Mouse (Mus musculus): ENCODE measurements around the gene Kat2b. TPM values are rescaled to one million over a fixed set of nuclear protein-coding genes. Genes with fewer than 3 reads are reported as not detected.

Kat2b gene
- polyA plus RNA-seq, 1 experiment from 2014 or later, result 11.0 TPM

DNA sequence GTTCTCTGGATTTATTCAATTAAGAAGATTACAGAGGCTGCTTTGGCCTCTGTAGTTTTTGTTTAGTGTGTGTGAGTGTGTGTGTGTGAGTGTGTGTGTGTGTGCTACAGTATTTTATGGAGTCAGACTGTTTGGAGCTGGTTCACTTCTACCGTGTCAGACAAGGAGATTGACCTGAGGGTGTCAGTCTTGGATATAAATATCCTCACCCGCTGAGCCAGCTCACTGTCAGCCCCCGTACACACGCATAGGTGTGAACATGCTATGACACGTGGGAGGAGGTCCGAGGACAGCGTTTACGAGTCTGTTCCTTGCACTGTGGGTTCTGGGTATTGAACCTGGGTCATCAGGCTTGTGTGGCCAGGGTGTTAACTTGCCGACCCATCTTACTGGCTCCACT lies 57.1 kb downstream of the Kat2b start:
- Histone ChIP-seq H3K4me1 (ENCODE audit: control insufficient read depth, insufficient read depth, low read length) (no peaks in the 10 kb centered on the region), H3K4me3 (ENCODE audit: low read depth, low read length) (no peak overlapping the region), H3K27ac (ENCODE audit: low read depth, low read length) (no peak overlapping the region), H3K36me3 (ENCODE audit: control insufficient read depth, insufficient read depth, low read length) (peaks cover 3% of the 10 kb centered on the region; the same call in 1 of the 2 replicates), H3K9me3 (replicated peaks; ENCODE audit: control insufficient read depth, low read length) (no peaks in the 10 kb centered on the region), H3K4me2 (no peak overlapping the region), H3K27me3 (ENCODE audit: control insufficient read depth, insufficient read depth, low read length) (no peaks in the 10 kb centered on the region), H3K9ac (ENCODE audit: low read depth, low read length) (no peak overlapping the region)
- WGBS (ENCODE audit: insufficient replicate concordance), result 71% methylated on average over 9 of the region's 9 CpGs
- ATAC-seq (replicated peaks; ENCODE audit: insufficient number of reproducible peaks, low FRiP score, low TSS enrichment), result no peak

- ATAC-seq (replicated peaks; ENCODE audit: insufficient number of reproducible peaks, low FRiP score, low TSS enrichment), result no peak
- H3K9ac ChIP-seq (ENCODE audit: low read depth, low read length), result no peak overlapping the region
- H3K4me1 ChIP-seq (ENCODE audit: control insufficient read depth, insufficient read depth, low read length), result no peaks in the 10 kb centered on the region
- no peaks in the 10 kb centered on the region for H3K27me3 ChIP-seq (ENCODE audit: control insufficient read depth, insufficient read depth, low read length)
- H3K36me3 ChIP-seq (ENCODE audit: control insufficient read depth, insufficient read depth, low read length), result peaks cover 3% of the 10 kb centered on the region; the same call in 1 of the 2 replicates
- H3K4me2 ChIP-seq, result no peak overlapping the region
- no peaks in the 10 kb centered on the region for H3K9me3 ChIP-seq (replicated peaks; ENCODE audit: control insufficient read depth, low read length)
- H3K4me3 ChIP-seq (ENCODE audit: low read depth, low read length), result no peak overlapping the region
- no peak overlapping the region for H3K27ac ChIP-seq (ENCODE audit: low read depth, low read length)
- WGBS (ENCODE audit: insufficient replicate concordance), result 85% methylated on average over 3 of the region's 3 CpGs
Measured at GRCm38 (mm10) chr17:53626160-53626559, 59.5 kb downstream of the Kat2b start.

DNA sequence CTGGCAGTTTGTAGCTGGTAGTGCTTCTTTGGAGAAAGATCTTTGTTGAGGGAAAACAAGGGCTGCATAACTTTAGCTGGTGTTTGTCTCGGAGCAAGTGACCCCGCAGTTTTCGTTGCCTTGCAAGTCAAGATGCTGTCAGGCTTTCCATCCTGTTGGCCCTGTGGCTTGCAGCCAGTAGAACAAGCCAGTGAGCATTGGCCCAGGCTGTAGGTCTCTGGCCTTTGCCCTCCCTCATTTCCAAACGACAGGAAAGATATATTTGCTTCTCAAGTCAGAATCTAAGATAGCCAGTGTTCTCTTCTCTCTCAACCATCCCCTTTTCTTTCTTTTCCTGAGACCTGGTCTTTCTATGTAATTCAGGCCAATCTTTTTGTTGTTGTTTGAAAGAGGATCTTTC lies 60.8 kb downstream of the Kat2b start:
- H3K27me3 ChIP-seq (ENCODE audit: control insufficient read depth, insufficient read depth, low read length), result no peaks in the 10 kb centered on the region
- H3K4me1 ChIP-seq (ENCODE audit: control insufficient read depth, insufficient read depth, low read length), result no peaks in the 10 kb centered on the region
- peaks cover 6% of the 10 kb centered on the region; the same call in 1 of the 2 replicates for H3K36me3 ChIP-seq (ENCODE audit: control insufficient read depth, insufficient read depth, low read length)
- H3K9me3 ChIP-seq (replicated peaks; ENCODE audit: control insufficient read depth, low read length), result no peaks in the 10 kb centered on the region
- H3K4me3 ChIP-seq (ENCODE audit: low read depth, low read length), result no peak overlapping the region
- no peak for ATAC-seq (replicated peaks; ENCODE audit: insufficient number of reproducible peaks, low FRiP score, low TSS enrichment)
- 75% methylated on average over 4 of the region's 4 CpGs for WGBS (ENCODE audit: insufficient replicate concordance)
- H3K9ac ChIP-seq (ENCODE audit: low read depth, low read length), result no peak overlapping the region
- no peak overlapping the region for H3K4me2 ChIP-seq
- no peak overlapping the region for H3K27ac ChIP-seq (ENCODE audit: low read depth, low read length)

DNA sequence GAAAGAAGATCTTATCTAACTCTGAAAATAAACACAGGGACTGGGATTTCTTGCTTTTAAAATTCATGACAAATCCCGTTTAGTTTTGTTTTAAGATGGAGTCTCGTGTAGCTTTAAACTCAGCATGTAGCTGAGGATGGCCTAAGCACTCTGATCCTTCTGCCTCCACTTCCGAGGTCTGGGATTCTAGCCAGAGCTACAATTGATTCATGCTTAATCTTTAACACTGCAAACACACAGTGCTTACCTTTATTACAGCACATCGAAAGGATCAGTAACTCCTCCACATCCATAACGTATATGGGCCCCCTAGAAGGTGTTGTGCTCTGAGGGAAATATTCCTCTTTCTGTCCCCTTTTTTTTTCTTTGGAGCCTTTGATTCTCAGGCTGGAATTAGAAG lies 61.5 kb downstream of the Kat2b start:
- Histone ChIP-seq H3K4me1 (ENCODE audit: control insufficient read depth, insufficient read depth, low read length) (no peaks in the 10 kb centered on the region), H3K4me3 (ENCODE audit: low read depth, low read length) (no peak overlapping the region), H3K27ac (ENCODE audit: low read depth, low read length) (no peak overlapping the region), H3K36me3 (ENCODE audit: control insufficient read depth, insufficient read depth, low read length) (peaks cover 6% of the 10 kb centered on the region; the same call in 1 of the 2 replicates), H3K9ac (ENCODE audit: low read depth, low read length) (no peak overlapping the region), H3K4me2 (no peak overlapping the region), H3K9me3 (replicated peaks; ENCODE audit: control insufficient read depth, low read length) (no peaks in the 10 kb centered on the region), H3K27me3 (ENCODE audit: control insufficient read depth, insufficient read depth, low read length) (no peaks in the 10 kb centered on the region)
- WGBS (ENCODE audit: insufficient replicate concordance), result 65% methylated on average over 5 of the region's 5 CpGs
- no peak for ATAC-seq (replicated peaks; ENCODE audit: insufficient number of reproducible peaks, low FRiP score, low TSS enrichment)

DNA sequence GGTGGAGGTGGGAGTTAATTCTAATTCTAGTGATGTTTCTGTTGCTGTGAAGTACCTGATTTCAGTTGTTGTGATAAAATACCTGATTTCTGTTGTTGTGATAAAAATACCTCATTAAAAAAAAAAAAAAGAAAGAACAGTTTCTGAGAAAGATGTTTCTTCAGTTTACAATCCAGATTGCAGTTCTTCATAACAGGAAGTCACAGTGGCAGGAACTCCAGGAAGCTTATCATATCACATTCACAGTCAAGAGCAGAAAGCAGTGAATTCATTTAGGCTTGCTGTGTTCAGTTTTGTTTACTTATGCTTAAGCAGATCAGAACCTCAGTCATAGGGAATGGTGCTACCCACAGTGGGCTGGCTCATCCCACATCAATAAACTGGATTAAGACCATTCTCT lies 64.7 kb downstream of the Kat2b start:
- Histone ChIP-seq H3K27me3 (ENCODE audit: control insufficient read depth, insufficient read depth, low read length) (no peaks in the 10 kb centered on the region), H3K4me2 (no peak overlapping the region), H3K36me3 (ENCODE audit: control insufficient read depth, insufficient read depth, low read length) (0 out of 2 replicates have a peak, but pooled peaks cover 3% of the 10 kb centered on the region), H3K27ac (ENCODE audit: low read depth, low read length) (no peak overlapping the region), H3K9me3 (replicated peaks; ENCODE audit: control insufficient read depth, low read length) (no peaks in the 10 kb centered on the region), H3K9ac (ENCODE audit: low read depth, low read length) (no peak overlapping the region), H3K4me1 (ENCODE audit: control insufficient read depth, insufficient read depth, low read length) (no peaks in the 10 kb centered on the region), H3K4me3 (ENCODE audit: low read depth, low read length) (no peak overlapping the region)
- no peak for ATAC-seq (replicated peaks; ENCODE audit: insufficient number of reproducible peaks, low FRiP score, low TSS enrichment)

GRCm38 (mm10) chr17:53643360-53643759 lies 76.7 kb downstream of the Kat2b start:
- WGBS (ENCODE audit: insufficient replicate concordance), result 77% methylated on average over 4 of the region's 4 CpGs
- peaks cover 19% of the 10 kb centered on the region for H3K36me3 ChIP-seq (ENCODE audit: control insufficient read depth, insufficient read depth, low read length)

GRCm38 (mm10) chr17:53650251-53650661 lies 83.6 kb downstream of the Kat2b start:
- no peaks in the 10 kb centered on the region for H3K9me3 ChIP-seq (replicated peaks; ENCODE audit: control insufficient read depth, low read length)
- H3K9ac ChIP-seq (ENCODE audit: low read depth, low read length), result no peak overlapping the region
- no peak overlapping the region for H3K4me2 ChIP-seq
- H3K36me3 ChIP-seq (ENCODE audit: control insufficient read depth, insufficient read depth, low read length), result no peaks in the 10 kb centered on the region
- no peak for ATAC-seq (replicated peaks; ENCODE audit: insufficient number of reproducible peaks, low FRiP score, low TSS enrichment)
- H3K4me1 ChIP-seq (ENCODE audit: control insufficient read depth, insufficient read depth, low read length), result no peaks in the 10 kb centered on the region
- H3K27ac ChIP-seq (ENCODE audit: low read depth, low read length), result no peak overlapping the region
- H3K27me3 ChIP-seq (ENCODE audit: control insufficient read depth, insufficient read depth, low read length), result no peaks in the 10 kb centered on the region
- no peak overlapping the region for H3K4me3 ChIP-seq (ENCODE audit: low read depth, low read length)
- WGBS (ENCODE audit: insufficient replicate concordance), result 78% methylated on average over 2 of the region's 2 CpGs

More at GRCm38 (mm10) chr17:53643360-53643759, 76.7 kb downstream of the Kat2b start:
- H3K4me1 ChIP-seq (ENCODE audit: control insufficient read depth, insufficient read depth, low read length), result no peaks in the 10 kb centered on the region
- H3K9ac ChIP-seq (ENCODE audit: low read depth, low read length), result no peak overlapping the region
- no peaks in the 10 kb centered on the region for H3K9me3 ChIP-seq (replicated peaks; ENCODE audit: control insufficient read depth, low read length)
- H3K27ac ChIP-seq (ENCODE audit: low read depth, low read length), result no peak overlapping the region
- H3K4me2 ChIP-seq, result no peak overlapping the region
- no peaks in the 10 kb centered on the region for H3K27me3 ChIP-seq (ENCODE audit: control insufficient read depth, insufficient read depth, low read length)
- no peak for ATAC-seq (replicated peaks; ENCODE audit: insufficient number of reproducible peaks, low FRiP score, low TSS enrichment)
- no peak overlapping the region for H3K4me3 ChIP-seq (ENCODE audit: low read depth, low read length)

DNA sequence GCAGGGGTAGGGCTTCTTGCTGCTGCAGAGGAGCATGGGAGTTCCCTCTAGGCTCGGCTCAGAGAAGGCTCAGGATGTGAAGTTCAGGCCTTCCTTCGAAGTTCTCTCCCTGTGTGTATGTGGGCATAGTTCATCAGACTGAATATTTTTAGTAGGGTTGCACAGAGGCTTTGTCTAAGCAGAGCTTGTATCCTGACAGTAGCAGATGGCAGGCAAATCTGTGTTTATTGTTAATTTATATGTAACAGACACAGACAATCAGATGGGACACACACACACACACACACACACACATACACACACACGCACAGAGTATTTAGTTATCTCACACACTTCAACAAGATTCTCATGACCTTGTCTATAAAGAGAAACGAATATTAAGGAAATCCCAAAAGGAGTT lies 87.9 kb downstream of the Kat2b start:
- no peaks in the 10 kb centered on the region for H3K27me3 ChIP-seq (ENCODE audit: control insufficient read depth, insufficient read depth, low read length)
- 80% methylated on average over 4 of the region's 4 CpGs for WGBS (ENCODE audit: insufficient replicate concordance)
- peaks cover 3% of the 10 kb centered on the region; the same call in 1 of the 2 replicates for H3K36me3 ChIP-seq (ENCODE audit: control insufficient read depth, insufficient read depth, low read length)
- no peak overlapping the region for H3K4me2 ChIP-seq
- H3K4me3 ChIP-seq (ENCODE audit: low read depth, low read length), result no peak overlapping the region
- H3K27ac ChIP-seq (ENCODE audit: low read depth, low read length), result no peak overlapping the region
- ATAC-seq (replicated peaks; ENCODE audit: insufficient number of reproducible peaks, low FRiP score, low TSS enrichment), result no peak
- no peaks in the 10 kb centered on the region for H3K4me1 ChIP-seq (ENCODE audit: control insufficient read depth, insufficient read depth, low read length)
- H3K9me3 ChIP-seq (replicated peaks; ENCODE audit: control insufficient read depth, low read length), result no peaks in the 10 kb centered on the region
- no peak overlapping the region for H3K9ac ChIP-seq (ENCODE audit: low read depth, low read length)

- no peaks in the 10 kb centered on the region for H3K27me3 ChIP-seq (ENCODE audit: control insufficient read depth, insufficient read depth, low read length)
- ATAC-seq (replicated peaks; ENCODE audit: insufficient number of reproducible peaks, low FRiP score, low TSS enrichment), result no peak
- 87% methylated on average over 6 of the region's 6 CpGs for WGBS (ENCODE audit: insufficient replicate concordance)
Measured at GRCm38 (mm10) chr17:53655081-53655480, 88.4 kb downstream of the Kat2b start.

More at GRCm38 (mm10) chr17:53655081-53655480, 88.4 kb downstream of the Kat2b start:
- H3K4me1 ChIP-seq (ENCODE audit: control insufficient read depth, insufficient read depth, low read length), result no peaks in the 10 kb centered on the region
- no peak overlapping the region for H3K27ac ChIP-seq (ENCODE audit: low read depth, low read length)
- no peaks in the 10 kb centered on the region for H3K9me3 ChIP-seq (replicated peaks; ENCODE audit: control insufficient read depth, low read length)
- peaks cover 3% of the 10 kb centered on the region; the same call in 1 of the 2 replicates for H3K36me3 ChIP-seq (ENCODE audit: control insufficient read depth, insufficient read depth, low read length)
- no peak overlapping the region for H3K4me3 ChIP-seq (ENCODE audit: low read depth, low read length)
- no peak overlapping the region for H3K4me2 ChIP-seq
- H3K9ac ChIP-seq (ENCODE audit: low read depth, low read length), result no peak overlapping the region
